Mouse (Mus musculus): ENCODE measurements around the gene Ybx3.

The Ybx3 gene

DNA sequence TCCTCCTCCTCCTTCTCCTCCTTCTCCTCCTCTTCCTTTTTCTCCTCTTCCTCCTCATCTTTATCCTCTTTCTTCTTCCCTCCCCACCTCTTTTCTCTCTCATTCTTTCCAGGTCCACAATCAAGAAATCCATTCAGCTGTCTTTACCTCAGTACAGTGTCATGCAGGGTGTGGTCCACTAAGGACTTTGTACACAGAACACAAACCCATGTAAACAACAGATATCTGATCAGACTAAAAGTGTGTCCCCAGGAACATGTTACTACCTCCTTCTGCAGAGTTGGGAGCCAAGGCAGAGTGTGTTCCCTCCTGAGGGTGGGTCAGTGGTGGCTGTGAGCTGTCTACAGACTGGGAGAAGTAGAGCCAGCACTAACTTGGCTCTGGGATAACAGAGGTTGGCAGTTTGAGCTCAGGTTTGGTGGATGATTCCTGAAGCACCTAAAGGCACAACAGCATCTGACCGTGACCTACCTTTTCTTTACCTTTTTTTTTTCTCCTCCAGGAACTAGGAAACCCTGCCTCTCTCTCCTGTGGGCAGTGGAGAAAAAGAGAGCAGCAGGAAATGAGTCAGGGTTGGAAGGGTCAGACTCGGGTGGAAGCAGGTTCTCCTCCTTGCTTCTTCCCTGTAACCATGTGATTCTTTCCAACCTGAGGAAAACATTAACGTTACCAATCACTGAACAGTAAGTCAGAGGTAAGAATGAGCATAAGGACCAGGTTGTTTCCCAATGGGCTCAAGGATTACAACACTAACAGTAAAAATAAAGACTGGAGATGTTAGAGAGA is 66.2 kb downstream of the Ybx3 start:
- DNase-seq = no peak

GRCm38 (mm10) chr6:131316155-131317101 is 71.8 kb downstream of the Ybx3 start:
- no peak for DNase-seq

Data from layer of hippocampus, adult 9-11 months (tissue).